10 mouse cellular contexts compared by ENCODE assay signal in genomic region chr2:14874281-14875037, GRCm38 (mm10).
DNase-seq lines count a peak whose midpoint lies in the region; ATAC-seq lines count a peak whose summit lies in the region.
"Had no signal": no experiment of that assay in that cellular context is flagged by ENCODE, and none has a peak within 500 bp of the region (broad histone marks: within the 10 kb centered on the region; RNA-seq: fewer than 3 reads in every experiment).

No protein-coding gene starts in this region.

- no peaks in the 10 kb centered on the region for H3K27me3 ChIP-seq in lung, embryonic 16.5 days (ENCODE audit: control insufficient read depth, insufficient read depth, low read depth, low read length)
- H3K27me3 ChIP-seq in limb, embryonic 15.5 days: no peaks in the 10 kb centered on the region

- H3K9me3 ChIP-seq in lung, embryonic 16.5 days (ENCODE audit: control insufficient read depth, low read length): no peaks in the 10 kb centered on the region
- no peaks in the 10 kb centered on the region for H3K9me3 ChIP-seq in limb, embryonic 15.5 days

- WGBS in lung, embryonic 16.5 days: 34% methylated on average over 13 of the region's 13 CpGs
- WGBS in limb, embryonic 15.5 days: 43% methylated on average over 13 of the region's 13 CpGs

- peak overlapping the region; percentile 42 for H3K4me2 ChIP-seq in lung, embryonic 16.5 days (ENCODE audit: low read depth, low read length)
- peak overlapping the region; percentile 41 for H3K4me2 ChIP-seq in limb, embryonic 15.5 days

- H3K4me1 ChIP-seq in lung, embryonic 16.5 days (replicated peaks; ENCODE audit: control insufficient read depth, insufficient read depth, low read length): peaks cover 13% of the 10 kb centered on the region
- peaks cover 12% of the 10 kb centered on the region; the same call in 1 of the 2 replicates for H3K4me1 ChIP-seq in limb, embryonic 15.5 days

- no peak overlapping the region for H3K9ac ChIP-seq in lung, embryonic 16.5 days (ENCODE audit: low read length)
- no peak overlapping the region for H3K9ac ChIP-seq in limb, embryonic 15.5 days

- peak overlapping the region; percentile 41 for H3K4me3 ChIP-seq in lung, embryonic 16.5 days (ENCODE audit: low read length)
- H3K4me3 ChIP-seq in limb, embryonic 15.5 days: no peak overlapping the region
- H3K4me3 ChIP-seq: myocyte had no signal

- DNase-seq in frontal cortex, postnatal 25 days (ENCODE audit: low spot score in 2 of 2): no peak
- DNase-seq in lung, postnatal 10 days: no peak
- DNase-seq in right cerebral cortex, postnatal 4 days: peak; percentile 11
- DNase-seq in natural killer cell, adult 2 months (ENCODE audit: low spot score in 2 of 2): no peak
- DNase-seq in retina, embryonic 14.5 days (ENCODE audit: low spot score): no peak

- H3K27ac ChIP-seq in lung, embryonic 16.5 days (ENCODE audit: low read length): 0 out of 2 replicates have a peak overlapping the region, but pooled peaks have one; percentile 0
- no peak overlapping the region for H3K27ac ChIP-seq in limb, embryonic 15.5 days

- peak; percentile 74 for ATAC-seq in frontal cortex, adult (ENCODE audit: low TSS enrichment)
- ATAC-seq in lung, embryonic 16.5 days (ENCODE audit: low read depth): no peak
- ATAC-seq in limb, embryonic 15.5 days (ENCODE audit: insufficient number of reproducible peaks, low FRiP score, low TSS enrichment, low read depth): no peak
- ATAC-seq: activated CD4-positive, CD25-positive, alpha-beta regulatory T cell, adult 4 months had no signal

- H3K36me3 ChIP-seq in lung, embryonic 16.5 days (ENCODE audit: control insufficient read depth, insufficient read depth, low read length): no peaks in the 10 kb centered on the region
- no peaks in the 10 kb centered on the region for H3K36me3 ChIP-seq in limb, embryonic 15.5 days
